Mouse (Mus musculus) testis, adult 2 months (tissue): ENCODE results near the gene Gm17364.

Experiments used
- CTCF ChIP-seq: fragments of 200-500 bp; IDR thresholded peaks from 2 replicates; pipeline ENCODE4 v1.5.1; 2012; ENCODE audit warnings: low read depth, mild to moderate bottlenecking, inconsistent platforms, low read length, moderate library complexity; ENCODE audit not compliant: control insufficient read depth, insufficient read depth, insufficient replicate concordance
- POLR2A ChIP-seq: fragments of 200-500 bp; IDR thresholded peaks from 2 replicates; pipeline ENCODE4 v1.6.1; 2012; ENCODE audit warnings: low read depth, mild to moderate bottlenecking, inconsistent platforms, low read length, moderate library complexity; ENCODE audit not compliant: control insufficient read depth

- TF ChIP-seq CTCF (no peak), POLR2A (no peak)
These were observed 24.8 kb downstream of the Gm17364 start for GRCm38 (mm10) chr13:41248751-41249520.
